Mouse (Mus musculus): Measurements from ENCODE around the gene Ptchd1.
A peak's percentile ranks its signal among the peaks of the same experiment; 100 is the strongest.

Gene Ptchd1

GRCm38 (mm10) chrX:155623701-155624281 lies at the start of gene Ptchd1:
Gene Ptchd1, minus strand, starts transcription at chrX:155623814.
- peak; percentile 36 for DNase-seq (ENCODE audit: low read depth, low spot score)

DNA sequence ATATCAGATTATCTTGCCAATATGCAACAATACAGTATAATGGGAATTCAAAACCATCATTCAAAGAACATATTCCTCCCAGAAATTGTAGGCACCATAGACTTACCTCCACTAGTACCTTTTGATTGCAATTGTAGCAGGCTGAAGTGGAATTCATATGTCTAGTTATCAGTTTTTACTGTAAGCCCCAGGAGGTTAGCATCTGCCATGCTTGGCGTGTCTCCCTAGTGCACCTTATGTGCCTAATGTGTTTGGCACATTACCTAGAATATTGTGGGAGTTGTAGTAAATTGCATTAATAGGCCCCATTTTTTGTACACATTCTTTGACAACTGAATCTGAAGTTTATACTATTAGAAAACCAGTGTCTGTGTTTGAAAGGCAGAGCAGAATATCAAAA lies 34.4 kb upstream of the Ptchd1 start:
- DNase-seq (ENCODE audit: low read depth, low spot score), result no peak

GRCm38 (mm10) chrX:155645975-155646374 lies 22.4 kb upstream of the Ptchd1 start:
- no peak for DNase-seq (ENCODE audit: low read depth, low spot score)

- DNase-seq (ENCODE audit: low read depth, low spot score), result peak; percentile 4
Observed at GRCm38 (mm10) chrX:155643975-155644374, 20.4 kb upstream of the Ptchd1 start.

DNA sequence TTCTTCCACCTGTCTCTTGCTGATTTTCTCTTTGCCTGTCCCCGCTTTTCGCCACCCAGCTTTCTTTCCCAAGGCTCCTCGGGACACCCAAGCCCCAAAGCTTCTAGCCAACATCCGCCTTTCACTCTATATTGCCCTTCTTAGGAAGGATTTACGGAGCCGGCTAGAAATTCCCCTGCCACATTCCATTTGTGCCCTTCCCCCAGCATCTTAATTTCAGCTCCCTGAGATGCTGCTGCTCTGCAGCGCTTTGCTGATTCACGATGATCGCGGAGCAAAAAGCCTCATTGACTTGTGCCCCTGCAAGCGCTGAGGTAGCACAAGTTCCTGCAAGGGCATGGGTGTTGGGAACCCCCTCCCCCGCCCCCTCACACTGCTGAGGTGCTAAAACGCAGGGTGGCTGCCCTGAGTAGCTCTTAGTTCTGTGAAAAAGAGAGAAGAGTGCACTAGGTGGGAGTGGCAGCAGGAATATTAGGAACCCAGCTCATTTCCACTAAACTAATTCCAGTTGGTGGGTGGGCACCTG lies 2.1 kb upstream of the Ptchd1 start:
- peak; percentile 8 for DNase-seq (ENCODE audit: low read depth, low spot score)

DNA sequence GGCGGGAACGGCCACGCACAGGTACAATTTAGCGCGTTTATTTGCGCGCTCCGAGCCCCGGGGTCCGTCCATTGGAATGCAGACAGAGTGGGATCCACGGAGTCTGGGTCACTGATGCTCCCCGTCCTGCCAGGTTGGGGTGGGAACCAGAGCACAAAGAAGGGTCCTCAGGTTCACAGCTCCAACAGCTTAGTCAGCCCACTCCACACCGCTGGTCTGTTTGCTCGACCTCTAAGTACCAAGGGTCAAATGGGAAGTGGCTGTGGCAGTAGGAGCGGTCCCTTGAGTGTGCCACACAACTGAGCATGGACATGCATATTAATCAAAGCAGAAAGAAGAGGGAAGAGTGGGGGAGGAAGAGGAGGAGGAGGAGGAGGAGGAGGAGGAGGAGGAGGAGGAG lies 1.3 kb upstream of the Ptchd1 start:
- DNase-seq (ENCODE audit: low read depth, low spot score), result no peak

DNA sequence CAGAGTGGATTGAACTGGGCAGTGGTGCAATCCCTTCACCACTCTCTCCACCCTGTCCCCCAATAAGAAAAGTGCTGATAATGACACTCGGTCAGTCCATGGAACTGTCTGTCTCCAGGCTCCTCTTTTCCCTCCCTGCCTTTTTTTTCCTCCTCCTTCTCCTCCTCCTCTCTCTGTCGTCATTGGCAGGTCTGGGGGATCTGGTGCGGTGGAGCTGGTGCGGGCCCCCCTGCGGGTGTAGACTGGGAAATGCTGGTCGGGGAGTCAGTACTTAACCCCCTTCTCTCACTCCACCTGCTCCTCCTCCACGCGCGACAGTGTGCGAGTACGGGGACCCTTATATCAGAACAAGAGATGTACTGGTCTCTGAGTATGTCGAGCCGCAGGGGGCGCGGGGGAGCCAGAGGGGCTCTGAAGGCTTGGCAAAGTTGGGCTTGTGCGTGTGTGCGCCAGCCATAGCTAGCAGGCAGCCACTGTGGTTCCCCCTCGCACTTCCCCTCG lies 777 bp upstream of the Ptchd1 start, which contains the start of gene Gm15155:
TSS of gene Gm15155 (plus strand) at position 401 of the 501 bp plus-strand sequence.
- no peak for DNase-seq (ENCODE audit: low read depth, low spot score)

DNA sequence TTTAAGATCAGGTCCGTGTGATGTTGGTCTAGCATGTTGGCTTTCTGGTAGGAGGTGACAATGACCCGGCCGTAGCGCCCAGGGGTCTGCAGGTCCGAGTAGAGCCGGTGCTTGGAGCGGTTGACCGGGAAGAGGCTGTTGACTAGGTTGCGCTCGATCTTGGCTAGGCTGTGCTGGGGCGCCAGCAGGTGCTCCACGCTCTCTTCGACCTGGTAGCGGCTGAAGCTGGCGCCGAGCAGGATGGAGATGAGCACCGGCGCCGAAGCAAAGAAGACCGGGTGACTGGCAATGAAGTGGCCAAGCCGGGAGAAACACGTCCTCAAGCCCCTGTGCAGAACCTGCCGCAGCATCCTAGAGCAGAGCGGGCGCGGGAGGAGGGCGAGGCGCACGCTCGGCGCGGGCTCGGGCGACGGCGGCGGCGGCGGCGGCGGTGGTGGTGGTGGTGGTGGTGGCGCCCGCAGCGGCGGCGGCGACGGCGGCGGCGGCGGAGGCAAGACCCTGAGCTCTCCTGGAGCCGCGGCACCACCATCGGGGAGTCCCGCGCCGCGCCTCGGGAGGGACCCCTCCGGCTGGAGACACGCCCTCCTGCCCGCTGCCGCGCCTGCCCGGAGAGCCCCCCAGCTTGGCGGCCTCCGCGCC lies 534 bp downstream of the Ptchd1 start:
- DNase-seq (ENCODE audit: low read depth, low spot score), result peak; percentile 36

DNA sequence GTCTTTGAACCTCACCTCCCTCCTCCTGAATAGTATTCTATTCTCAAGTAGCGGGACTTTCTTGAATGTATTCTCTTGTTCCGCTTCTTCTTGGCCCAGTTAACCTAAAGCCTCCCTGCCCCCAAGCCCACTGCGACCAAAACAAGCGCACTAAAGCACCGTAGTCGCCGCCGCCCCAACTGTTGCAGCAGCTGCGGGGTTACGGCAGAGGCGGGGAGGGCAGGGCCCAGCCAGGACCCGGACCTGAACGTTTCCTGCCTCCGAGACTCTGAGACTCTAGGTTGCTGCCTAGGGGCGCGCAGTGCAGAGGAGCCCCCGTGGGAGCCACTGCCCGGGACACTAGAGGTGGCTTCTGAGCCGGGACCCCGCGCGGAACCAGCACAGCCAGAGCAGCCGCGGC lies 1.1 kb downstream of the Ptchd1 start:
- DNase-seq (ENCODE audit: low read depth, low spot score), result no peak

GRCm38 (mm10) chrX:155601196-155601595 lies 22.4 kb downstream of the Ptchd1 start:
- DNase-seq (ENCODE audit: low read depth, low spot score), result no peak

DNA sequence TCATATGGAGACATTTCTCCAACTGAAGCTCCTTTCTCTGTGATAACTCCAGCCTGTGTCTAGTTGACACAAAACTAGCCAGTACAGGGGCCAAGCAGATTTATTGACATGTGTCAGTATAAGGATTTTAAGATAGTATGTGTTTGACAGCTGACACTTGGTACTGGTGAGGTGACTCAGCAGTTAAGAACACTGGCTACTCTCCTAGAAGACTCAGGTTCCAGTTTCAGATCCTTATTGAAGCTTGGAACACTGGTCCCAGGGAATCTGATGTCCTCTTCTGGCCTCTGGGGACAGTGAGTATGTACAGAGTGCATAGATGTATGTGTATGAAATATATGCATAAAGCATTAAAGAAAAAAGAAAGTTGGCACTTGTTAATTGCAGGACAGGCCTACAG lies 27.2 kb downstream of the Ptchd1 start:
- no peak for DNase-seq (ENCODE audit: low read depth, low spot score)

- DNase-seq (ENCODE audit: low read depth, low spot score), result peak; percentile 56
Observed at GRCm38 (mm10) chrX:155594685-155595084, 28.9 kb downstream of the Ptchd1 start.

DNA sequence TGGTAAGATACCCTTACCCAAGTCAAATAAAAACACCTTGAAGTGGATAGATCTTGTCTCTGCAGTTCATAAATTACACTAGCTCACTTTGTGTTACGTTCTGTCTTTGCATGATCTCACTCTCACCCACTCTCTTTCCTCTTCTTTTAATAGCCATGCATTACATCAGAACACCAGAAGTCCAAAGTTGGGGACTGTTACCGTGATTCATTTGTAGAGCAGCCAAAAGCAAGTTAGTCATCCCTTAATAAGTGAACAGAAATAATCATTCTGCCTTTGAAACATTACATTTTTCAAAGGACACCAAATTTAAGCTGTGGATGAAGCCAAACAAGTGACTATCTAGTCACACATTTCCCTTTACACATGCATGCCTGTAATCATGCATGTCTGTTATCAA lies 31.1 kb downstream of the Ptchd1 start:
- DNase-seq (ENCODE audit: low read depth, low spot score), result no peak

GRCm38 (mm10) chrX:155591490-155591889 lies 32.1 kb downstream of the Ptchd1 start:
- DNase-seq (ENCODE audit: low read depth, low spot score), result no peak

- no peak for DNase-seq (ENCODE audit: low read depth, low spot score)
Observed at GRCm38 (mm10) chrX:155584586-155584985, 39.0 kb downstream of the Ptchd1 start.

- DNase-seq (ENCODE audit: low read depth, low spot score), result no peak
Observed at GRCm38 (mm10) chrX:155579791-155580190, 43.8 kb downstream of the Ptchd1 start.

DNA sequence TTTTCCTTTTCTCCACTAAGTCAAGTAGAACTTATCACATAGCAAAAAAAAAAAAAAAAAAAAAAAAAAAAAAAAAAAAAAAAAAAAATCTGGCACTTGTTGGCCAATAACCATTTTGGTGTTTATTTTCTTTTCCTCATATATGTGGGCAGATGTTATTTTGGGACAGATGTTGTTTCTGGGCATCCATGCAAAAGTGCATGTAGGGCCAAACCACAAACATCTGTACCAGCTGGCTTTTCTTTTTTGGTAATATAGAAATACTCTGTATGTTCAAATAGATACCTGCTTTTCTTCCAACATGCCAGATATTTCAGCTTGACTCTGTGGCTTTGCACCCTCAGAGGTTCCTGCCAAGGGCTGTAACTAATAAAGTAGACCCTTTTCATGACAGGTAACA lies 51.2 kb downstream of the Ptchd1 start:
- DNase-seq (ENCODE audit: low read depth, low spot score), result no peak

GRCm38 (mm10) chrX:155543780-155544179 lies 79.8 kb downstream of the Ptchd1 start:
- no peak for DNase-seq (ENCODE audit: low read depth, low spot score)

All from R1 (cell line).